Mouse (Mus musculus): ENCODE results near the gene Ugt1a1. TPM values are rescaled to one million over a fixed set of nuclear protein-coding genes. Genes with fewer than 3 reads are reported as not detected.

The Ugt1a1 gene
- polyA plus RNA-seq, 1 experiment from 2014 or later: 437 TPM

GRCm38 (mm10) chr1:88226670-88227379, 15.1 kb downstream of the Ugt1a1 start, which contains the start of gene Mroh2a:
Gene Mroh2a (plus strand): TSS chr1:88226986.
- no peak for ATAC-seq
- Histone ChIP-seq H3K4me1 (ENCODE audit: insufficient read depth) (no peaks in the 10 kb centered on the region), H3K36me3 (replicated peaks; ENCODE audit: insufficient read depth, low read length) (no peaks in the 10 kb centered on the region), H3K4me2 (ENCODE audit: low read depth, low read length) (no peak within 1 kb of the TSS), H3K9me3 (ENCODE audit: low read length) (peaks cover 17% of the 10 kb centered on the region), H3K4me3 (ENCODE audit: low read depth, low read length) (no peak within 1 kb of the TSS), H3K9ac (replicated peaks) (no peak within 1 kb of the TSS), H3K27ac (ENCODE audit: low read depth) (no peak within 1 kb of the TSS), H3K27me3 (ENCODE audit: insufficient read depth, low read length) (no peaks in the 10 kb centered on the region)
- 47% methylated on average over 5 of the region's 5 CpGs for WGBS (ENCODE audit: insufficient replicate concordance)
- DNase-seq: peak; percentile 33
- TF ChIP-seq EP300 (IDR thresholded peaks at IDR 0.05; ENCODE audit: low read depth) (no peak), CTCF (IDR thresholded peaks at IDR 0.05; ENCODE audit: low read depth) (no peak)

GRCm38 (mm10) chr1:88227482-88227881, 15.7 kb downstream of the Ugt1a1 start:
- Histone ChIP-seq H3K4me1 (ENCODE audit: insufficient read depth) (no peaks in the 10 kb centered on the region), H3K4me2 (ENCODE audit: low read depth, low read length) (no peak overlapping the region), H3K9me3 (ENCODE audit: low read length) (peaks cover 14% of the 10 kb centered on the region), H3K27ac (ENCODE audit: low read depth) (no peak overlapping the region), H3K9ac (replicated peaks) (no peak overlapping the region), H3K4me3 (ENCODE audit: low read depth, low read length) (no peak overlapping the region), H3K27me3 (ENCODE audit: insufficient read depth, low read length) (no peaks in the 10 kb centered on the region), H3K36me3 (replicated peaks; ENCODE audit: insufficient read depth, low read length) (no peaks in the 10 kb centered on the region)
- ATAC-seq (no peak), DNase-seq (no peak)
- no peak for TF ChIP-seq EP300 (IDR thresholded peaks at IDR 0.05; ENCODE audit: low read depth)
- no peak for TF ChIP-seq CTCF (IDR thresholded peaks at IDR 0.05; ENCODE audit: low read depth)
- 51% methylated on average over 2 of the region's 2 CpGs for WGBS (ENCODE audit: insufficient replicate concordance)

- DNase-seq (peak; percentile 26), ATAC-seq (no peak)
- 63% methylated on average over 7 of the region's 7 CpGs for WGBS (ENCODE audit: insufficient replicate concordance)
- Histone ChIP-seq H3K27me3 (ENCODE audit: insufficient read depth, low read length) (no peaks in the 10 kb centered on the region), H3K4me1 (ENCODE audit: insufficient read depth) (no peaks in the 10 kb centered on the region), H3K9me3 (ENCODE audit: low read length) (peaks cover 14% of the 10 kb centered on the region), H3K4me3 (ENCODE audit: low read depth, low read length) (no peak overlapping the region), H3K9ac (replicated peaks) (no peak overlapping the region), H3K36me3 (replicated peaks; ENCODE audit: insufficient read depth, low read length) (no peaks in the 10 kb centered on the region), H3K27ac (ENCODE audit: low read depth) (no peak overlapping the region), H3K4me2 (ENCODE audit: low read depth, low read length) (no peak overlapping the region)
- no peak for TF ChIP-seq CTCF (IDR thresholded peaks at IDR 0.05; ENCODE audit: low read depth)
- no peak for TF ChIP-seq EP300 (IDR thresholded peaks at IDR 0.05; ENCODE audit: low read depth)
Measured at GRCm38 (mm10) chr1:88228121-88228520, 16.4 kb downstream of the Ugt1a1 start.

GRCm38 (mm10) chr1:88229566-88229965, 17.8 kb downstream of the Ugt1a1 start:
- H3K36me3 ChIP-seq (replicated peaks; ENCODE audit: insufficient read depth, low read length): no peaks in the 10 kb centered on the region
- DNase-seq (no peak), ATAC-seq (no peak)
- no peak overlapping the region for H3K27ac ChIP-seq (ENCODE audit: low read depth)
- H3K4me2 ChIP-seq (ENCODE audit: low read depth, low read length): no peak overlapping the region
- no peaks in the 10 kb centered on the region for H3K4me1 ChIP-seq (ENCODE audit: insufficient read depth)
- H3K9me3 ChIP-seq (ENCODE audit: low read length): peaks cover 14% of the 10 kb centered on the region
- TF ChIP-seq CTCF (IDR thresholded peaks at IDR 0.05; ENCODE audit: low read depth) (no peak), EP300 (IDR thresholded peaks at IDR 0.05; ENCODE audit: low read depth) (no peak)
- 72% methylated on average over 3 of the region's 3 CpGs for WGBS (ENCODE audit: insufficient replicate concordance)
- H3K4me3 ChIP-seq (ENCODE audit: low read depth, low read length): no peak overlapping the region
- H3K27me3 ChIP-seq (ENCODE audit: insufficient read depth, low read length): no peaks in the 10 kb centered on the region
- H3K9ac ChIP-seq (replicated peaks): no peak overlapping the region

DNA sequence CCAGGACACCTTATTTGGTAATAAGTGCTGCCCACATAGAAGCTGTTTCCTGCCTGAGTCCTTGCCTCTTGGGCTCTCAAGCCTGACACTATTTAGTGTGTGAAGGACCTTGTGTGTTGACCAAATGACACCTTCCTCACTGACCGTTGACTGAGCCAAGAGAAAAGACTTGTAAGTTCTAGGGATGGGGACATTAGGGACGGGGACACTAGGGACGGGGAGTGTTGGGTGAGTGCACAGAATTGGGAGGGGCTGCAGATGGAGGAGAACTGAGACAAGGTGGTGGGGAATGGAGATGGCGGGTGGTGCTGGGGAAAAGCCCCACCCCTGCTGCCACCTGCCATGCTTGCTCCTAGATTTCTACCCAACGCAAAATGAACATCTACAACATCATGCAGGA, 18.2 kb downstream of the Ugt1a1 start:
- Histone ChIP-seq H3K9me3 (ENCODE audit: low read length) (peaks cover 16% of the 10 kb centered on the region), H3K27me3 (ENCODE audit: insufficient read depth, low read length) (no peaks in the 10 kb centered on the region), H3K4me2 (ENCODE audit: low read depth, low read length) (no peak overlapping the region), H3K9ac (replicated peaks) (no peak overlapping the region), H3K4me1 (ENCODE audit: insufficient read depth) (no peaks in the 10 kb centered on the region), H3K36me3 (replicated peaks; ENCODE audit: insufficient read depth, low read length) (no peaks in the 10 kb centered on the region), H3K4me3 (ENCODE audit: low read depth, low read length) (no peak overlapping the region), H3K27ac (ENCODE audit: low read depth) (no peak overlapping the region)
- DNase-seq (no peak), ATAC-seq (no peak)
- WGBS (ENCODE audit: insufficient replicate concordance): 75% methylated on average over 5 of the region's 5 CpGs
- TF ChIP-seq EP300 (IDR thresholded peaks at IDR 0.05; ENCODE audit: low read depth) (no peak), CTCF (IDR thresholded peaks at IDR 0.05; ENCODE audit: low read depth) (no peak)

GRCm38 (mm10) chr1:88230421-88230820, 18.7 kb downstream of the Ugt1a1 start:
- H3K4me1 ChIP-seq (ENCODE audit: insufficient read depth): no peaks in the 10 kb centered on the region
- no peak for TF ChIP-seq CTCF (IDR thresholded peaks at IDR 0.05; ENCODE audit: low read depth)
- TF ChIP-seq EP300 (IDR thresholded peaks at IDR 0.05; ENCODE audit: low read depth): no peak
- H3K27ac ChIP-seq (ENCODE audit: low read depth): no peak overlapping the region
- DNase-seq (no peak), ATAC-seq (no peak)
- H3K36me3 ChIP-seq (replicated peaks; ENCODE audit: insufficient read depth, low read length): no peaks in the 10 kb centered on the region
- H3K9me3 ChIP-seq (ENCODE audit: low read length): peaks cover 21% of the 10 kb centered on the region
- no peaks in the 10 kb centered on the region for H3K27me3 ChIP-seq (ENCODE audit: insufficient read depth, low read length)
- 69% methylated on average over 7 of the region's 7 CpGs for WGBS (ENCODE audit: insufficient replicate concordance)
- H3K4me2 ChIP-seq (ENCODE audit: low read depth, low read length): no peak overlapping the region
- H3K4me3 ChIP-seq (ENCODE audit: low read depth, low read length): no peak overlapping the region
- no peak overlapping the region for H3K9ac ChIP-seq (replicated peaks)
